Comparison of ENCODE assay signal across 10 mouse cellular contexts in genomic region chr1:177013776-177014175, GRCm38 (mm10).
DNase-seq lines count a peak whose midpoint lies in the region; ATAC-seq lines count a peak whose summit lies in the region.
"Had no signal": no experiment of that assay in that cellular context is flagged by ENCODE, and none has a peak within 500 bp of the region (broad histone marks: within the 10 kb centered on the region; RNA-seq: fewer than 3 reads in every experiment).

No protein-coding gene starts in this region.

- 0 out of 2 replicates have a peak, but pooled peaks cover 5% of the 10 kb centered on the region for H3K27me3 ChIP-seq in hindbrain, embryonic 10.5 days (ENCODE audit: insufficient read depth, poor library complexity, severe bottlenecking)
- H3K27me3 ChIP-seq in hindbrain, embryonic 16.5 days (replicated peaks; ENCODE audit: control insufficient read depth, insufficient read depth, low read length): no peaks in the 10 kb centered on the region
- H3K27me3 ChIP-seq in forebrain, embryonic 13.5 days: no peaks in the 10 kb centered on the region
- H3K27me3 ChIP-seq: Patski had no signal

- H3K27ac ChIP-seq in hindbrain, embryonic 10.5 days: no peak overlapping the region
- no peak overlapping the region for H3K27ac ChIP-seq in hindbrain, embryonic 16.5 days (ENCODE audit: low read depth, low read length)
- H3K27ac ChIP-seq in forebrain, embryonic 13.5 days: peak overlapping the region; percentile 51; the same call in 1 of the 2 replicates

- H3K9me3 ChIP-seq in hindbrain, embryonic 10.5 days: no peaks in the 10 kb centered on the region
- H3K9me3 ChIP-seq in hindbrain, embryonic 16.5 days (ENCODE audit: control insufficient read depth, low read length): no peaks in the 10 kb centered on the region
- no peaks in the 10 kb centered on the region for H3K9me3 ChIP-seq in forebrain, embryonic 13.5 days (replicated peaks)

- WGBS in hindbrain, embryonic 10.5 days: 88% methylated on average over 3 of the region's 3 CpGs
- WGBS in hindbrain, embryonic 16.5 days: 66% methylated on average over 3 of the region's 3 CpGs
- WGBS in forebrain, embryonic 13.5 days: 91% methylated on average over 3 of the region's 3 CpGs

- no peak overlapping the region for H3K9ac ChIP-seq in hindbrain, embryonic 16.5 days (ENCODE audit: low read depth, low read length)
- H3K9ac ChIP-seq in forebrain, embryonic 13.5 days: no peak overlapping the region
- H3K9ac ChIP-seq: liver, postnatal 0 days had no signal

- ATAC-seq in hindbrain, embryonic 16.5 days: no peak
- no peak for ATAC-seq in forebrain, embryonic 13.5 days

- DNase-seq in hindbrain, embryonic 10.5 days (ENCODE audit: low spot score): peak; percentile 2
- peak; percentile 80 for DNase-seq in 3T3-L1 (ENCODE audit: low read depth, low spot score)
- DNase-seq in NIH3T3 (ENCODE audit: low read depth): peak; percentile 75
- no peak for DNase-seq in embryo, embryonic 10 days (ENCODE audit: low spot score)
- DNase-seq in T-cell, adult 2 months (ENCODE audit: low spot score): no peak
- DNase-seq: kidney, adult 8-10 months; liver, postnatal 0 days had no signal

- no peak overlapping the region for H3K4me3 ChIP-seq in hindbrain, embryonic 10.5 days
- no peak overlapping the region for H3K4me3 ChIP-seq in hindbrain, embryonic 16.5 days (ENCODE audit: low read length)
- H3K4me3 ChIP-seq in forebrain, embryonic 13.5 days: no peak overlapping the region

- H3K4me1 ChIP-seq in hindbrain, embryonic 10.5 days (replicated peaks): peaks cover 97% of the 10 kb centered on the region
- peaks cover 16% of the 10 kb centered on the region for H3K4me1 ChIP-seq in hindbrain, embryonic 16.5 days (ENCODE audit: control insufficient read depth, insufficient read depth, low read depth, low read length)
- peaks cover 63% of the 10 kb centered on the region for H3K4me1 ChIP-seq in forebrain, embryonic 13.5 days

- 0 out of 2 replicates have a peak, but pooled peaks cover 4% of the 10 kb centered on the region for H3K36me3 ChIP-seq in hindbrain, embryonic 10.5 days
- H3K36me3 ChIP-seq in hindbrain, embryonic 16.5 days (ENCODE audit: control insufficient read depth, insufficient read depth, low read length): no peaks in the 10 kb centered on the region
- no peaks in the 10 kb centered on the region for H3K36me3 ChIP-seq in forebrain, embryonic 13.5 days (ENCODE audit: poor library complexity, severe bottlenecking)

- H3K4me2 ChIP-seq in hindbrain, embryonic 16.5 days (ENCODE audit: low read length): no peak overlapping the region
- H3K4me2 ChIP-seq in forebrain, embryonic 13.5 days: no peak overlapping the region

Comparison
In these comparisons a context has a peak if more than half of its experiments do, and no peak if none do; other contexts are left out.
1. DNase-seq: peak in hindbrain, embryonic 10.5 days (single experiment), 3T3-L1 (single experiment) and NIH3T3 (single experiment); none in embryo, embryonic 10 days (single experiment) and T-cell, adult 2 months (single experiment).